Mouse (Mus musculus): ENCODE results near the gene Tsen34. TPM values are rescaled to one million over a fixed set of nuclear protein-coding genes. Genes with fewer than 3 reads are reported as not detected.
"Not testable (repeated sequence)": the region's sequence is repeated elsewhere in the genome, so short reads cannot be mapped to it uniquely, and the experiment has no call there.

Tsen34 gene
- polyA plus RNA-seq, 1 experiment from 2014 or later = 41.9 TPM

- WGBS (ENCODE audit: insufficient replicate concordance) = 5% methylated on average over 9 of the region's 9 CpGs
- peak overlapping the region; percentile 85 for H3K9ac ChIP-seq (ENCODE audit: low read depth, low read length)
- H3K27me3 ChIP-seq (ENCODE audit: control insufficient read depth, insufficient read depth, low read depth, low read length); H3K9me3 ChIP-seq (replicated peaks; ENCODE audit: control insufficient read depth, low read length); ATAC-seq (ENCODE audit: low read depth); H3K36me3 ChIP-seq (ENCODE audit: control insufficient read depth, insufficient read depth): not testable (repeated sequence)
- H3K4me2 ChIP-seq (ENCODE audit: low read depth, low read length) = peak overlapping the region; percentile 99
- H3K4me3 ChIP-seq (ENCODE audit: low read depth, low read length) = peak overlapping the region; percentile 80
- peak overlapping the region; percentile 12; the same call in 1 of the 2 replicates for H3K27ac ChIP-seq (ENCODE audit: low read length)
- H3K4me1 ChIP-seq (ENCODE audit: control insufficient read depth, low read depth, low read length) = peaks cover 25% of the 10 kb centered on the region
Observed at GRCm38 (mm10) chr7:3694949-3695305, 2.3 kb downstream of the Tsen34 start.

GRCm38 (mm10) chr7:3698471-3698870, 5.8 kb downstream of the Tsen34 start:
- no peaks in the 10 kb centered on the region for H3K27me3 ChIP-seq (ENCODE audit: control insufficient read depth, insufficient read depth, low read depth, low read length)
- no peak overlapping the region for H3K4me3 ChIP-seq (ENCODE audit: low read depth, low read length)
- no peak overlapping the region for H3K27ac ChIP-seq (ENCODE audit: low read length)
- H3K36me3 ChIP-seq (ENCODE audit: control insufficient read depth, insufficient read depth) = peaks cover 2% of the 10 kb centered on the region; the same call in 1 of the 2 replicates
- ATAC-seq (ENCODE audit: low read depth) = no peak
- H3K9me3 ChIP-seq (replicated peaks; ENCODE audit: control insufficient read depth, low read length) = no peaks in the 10 kb centered on the region
- WGBS (ENCODE audit: insufficient replicate concordance) = 71% methylated on average over 6 of the region's 6 CpGs
- peaks cover 9% of the 10 kb centered on the region for H3K4me1 ChIP-seq (ENCODE audit: control insufficient read depth, low read depth, low read length)
- H3K4me2 ChIP-seq (ENCODE audit: low read depth, low read length) = no peak overlapping the region
- no peak overlapping the region for H3K9ac ChIP-seq (ENCODE audit: low read depth, low read length)

- 16% methylated on average over 6 of the region's 6 CpGs for WGBS (ENCODE audit: insufficient replicate concordance)
- H3K4me3 ChIP-seq (ENCODE audit: low read depth, low read length) = peak overlapping the region; percentile 86
- peak overlapping the region; percentile 93; the same call in 1 of the 2 replicates for H3K27ac ChIP-seq (ENCODE audit: low read length)
- peak; percentile 22 for ATAC-seq (ENCODE audit: low read depth)
- peak overlapping the region; percentile 46; the same call in 1 of the 2 replicates for H3K9ac ChIP-seq (ENCODE audit: low read depth, low read length)
- no peaks in the 10 kb centered on the region for H3K9me3 ChIP-seq (replicated peaks; ENCODE audit: control insufficient read depth, low read length)
- H3K27me3 ChIP-seq (ENCODE audit: control insufficient read depth, insufficient read depth, low read depth, low read length) = no peaks in the 10 kb centered on the region
- H3K4me2 ChIP-seq (ENCODE audit: low read depth, low read length) = peak overlapping the region; percentile 87
- peaks cover 27% of the 10 kb centered on the region for H3K36me3 ChIP-seq (ENCODE audit: control insufficient read depth, insufficient read depth)
- peaks cover 17% of the 10 kb centered on the region for H3K4me1 ChIP-seq (ENCODE audit: control insufficient read depth, low read depth, low read length)
Observed at GRCm38 (mm10) chr7:3703148-3703878, 10.7 kb downstream of the Tsen34 start.

GRCm38 (mm10) chr7:3703879-3704441, 11.3 kb downstream of the Tsen34 start, which contains the start of gene Rps9:
TSS of gene Rps9 (plus strand) at chr7:3703993.
- peak; percentile 95 for ATAC-seq (ENCODE audit: low read depth)
- H3K36me3 ChIP-seq (ENCODE audit: control insufficient read depth, insufficient read depth) = peaks cover 27% of the 10 kb centered on the region
- H3K4me3 ChIP-seq (ENCODE audit: low read depth, low read length) = peak within 1 kb of the TSS; percentile 86
- WGBS (ENCODE audit: insufficient replicate concordance) = 1% methylated on average over 42 of the region's 42 CpGs
- peak within 1 kb of the TSS; percentile 87 for H3K4me2 ChIP-seq (ENCODE audit: low read depth, low read length)
- peak within 1 kb of the TSS; percentile 77 for H3K9ac ChIP-seq (ENCODE audit: low read depth, low read length)
- H3K9me3 ChIP-seq (replicated peaks; ENCODE audit: control insufficient read depth, low read length) = no peaks in the 10 kb centered on the region
- peaks cover 17% of the 10 kb centered on the region for H3K4me1 ChIP-seq (ENCODE audit: control insufficient read depth, low read depth, low read length)
- H3K27me3 ChIP-seq (ENCODE audit: control insufficient read depth, insufficient read depth, low read depth, low read length) = no peaks in the 10 kb centered on the region
- H3K27ac ChIP-seq (ENCODE audit: low read length) = peak within 1 kb of the TSS; percentile 93

GRCm38 (mm10) chr7:3704475-3704874, 11.8 kb downstream of the Tsen34 start:
- no peaks in the 10 kb centered on the region for H3K9me3 ChIP-seq (replicated peaks; ENCODE audit: control insufficient read depth, low read length)
- peak overlapping the region; percentile 86 for H3K4me3 ChIP-seq (ENCODE audit: low read depth, low read length)
- ATAC-seq (ENCODE audit: low read depth) = peak; percentile 27
- H3K27me3 ChIP-seq (ENCODE audit: control insufficient read depth, insufficient read depth, low read depth, low read length) = no peaks in the 10 kb centered on the region
- under 1% methylated on average over 20 of the region's 20 CpGs for WGBS (ENCODE audit: insufficient replicate concordance)
- H3K9ac ChIP-seq (ENCODE audit: low read depth, low read length) = peak overlapping the region; percentile 77
- H3K4me1 ChIP-seq (ENCODE audit: control insufficient read depth, low read depth, low read length) = peaks cover 17% of the 10 kb centered on the region
- peaks cover 27% of the 10 kb centered on the region for H3K36me3 ChIP-seq (ENCODE audit: control insufficient read depth, insufficient read depth)
- peak overlapping the region; percentile 93 for H3K27ac ChIP-seq (ENCODE audit: low read length)
- peak overlapping the region; percentile 87 for H3K4me2 ChIP-seq (ENCODE audit: low read depth, low read length)

GRCm38 (mm10) chr7:3705461-3705860, 12.8 kb downstream of the Tsen34 start:
- WGBS (ENCODE audit: insufficient replicate concordance) = 2% methylated on average over 6 of the region's 7 CpGs
- Histone ChIP-seq H3K4me2 (ENCODE audit: low read depth, low read length) (peak overlapping the region; percentile 87), H3K36me3 (ENCODE audit: control insufficient read depth, insufficient read depth) (peaks cover 27% of the 10 kb centered on the region), H3K4me1 (ENCODE audit: control insufficient read depth, low read depth, low read length) (peaks cover 17% of the 10 kb centered on the region), H3K4me3 (ENCODE audit: low read depth, low read length) (peak overlapping the region; percentile 86), H3K27ac (ENCODE audit: low read length) (peak overlapping the region; percentile 63), H3K9ac (ENCODE audit: low read depth, low read length) (peak overlapping the region; percentile 77)
- H3K27me3 ChIP-seq (ENCODE audit: control insufficient read depth, insufficient read depth, low read depth, low read length); ATAC-seq (ENCODE audit: low read depth); H3K9me3 ChIP-seq (replicated peaks; ENCODE audit: control insufficient read depth, low read length): not testable (repeated sequence)

- Histone ChIP-seq H3K4me3 (ENCODE audit: low read depth, low read length) (peak overlapping the region; percentile 86), H3K4me1 (ENCODE audit: control insufficient read depth, low read depth, low read length) (peaks cover 17% of the 10 kb centered on the region), H3K27ac (ENCODE audit: low read length) (peak overlapping the region; percentile 63), H3K9ac (ENCODE audit: low read depth, low read length) (peak overlapping the region; percentile 77), H3K4me2 (ENCODE audit: low read depth, low read length) (peak overlapping the region; percentile 87), H3K27me3 (ENCODE audit: control insufficient read depth, insufficient read depth, low read depth, low read length) (no peaks in the 10 kb centered on the region), H3K36me3 (ENCODE audit: control insufficient read depth, insufficient read depth) (peaks cover 27% of the 10 kb centered on the region), H3K9me3 (replicated peaks; ENCODE audit: control insufficient read depth, low read length) (no peaks in the 10 kb centered on the region)
- ATAC-seq (ENCODE audit: low read depth) = no peak
- 16% methylated on average over 6 of the region's 6 CpGs for WGBS (ENCODE audit: insufficient replicate concordance)
Observed at GRCm38 (mm10) chr7:3705911-3706310, 13.2 kb downstream of the Tsen34 start.

- no peaks in the 10 kb centered on the region for H3K9me3 ChIP-seq (replicated peaks; ENCODE audit: control insufficient read depth, low read length)
- H3K4me3 ChIP-seq (ENCODE audit: low read depth, low read length) = peak overlapping the region; percentile 86
- H3K4me2 ChIP-seq (ENCODE audit: low read depth, low read length) = peak overlapping the region; percentile 87
- peak overlapping the region; percentile 77; the same call in 1 of the 2 replicates for H3K9ac ChIP-seq (ENCODE audit: low read depth, low read length)
- 26% methylated on average over 11 of the region's 11 CpGs for WGBS (ENCODE audit: insufficient replicate concordance)
- peaks cover 25% of the 10 kb centered on the region for H3K36me3 ChIP-seq (ENCODE audit: control insufficient read depth, insufficient read depth)
- H3K4me1 ChIP-seq (ENCODE audit: control insufficient read depth, low read depth, low read length) = peaks cover 17% of the 10 kb centered on the region
- ATAC-seq (ENCODE audit: low read depth) = no peak
- peak overlapping the region; percentile 63 for H3K27ac ChIP-seq (ENCODE audit: low read length)
- no peaks in the 10 kb centered on the region for H3K27me3 ChIP-seq (ENCODE audit: control insufficient read depth, insufficient read depth, low read depth, low read length)
Observed at GRCm38 (mm10) chr7:3706343-3706934, 13.8 kb downstream of the Tsen34 start.

GRCm38 (mm10) chr7:3707027-3707426, 14.4 kb downstream of the Tsen34 start:
- no peaks in the 10 kb centered on the region for H3K9me3 ChIP-seq (replicated peaks; ENCODE audit: control insufficient read depth, low read length)
- no peak for ATAC-seq (ENCODE audit: low read depth)
- H3K4me2 ChIP-seq (ENCODE audit: low read depth, low read length) = no peak overlapping the region
- 12% methylated on average over 4 of the region's 4 CpGs for WGBS (ENCODE audit: insufficient replicate concordance)
- no peak overlapping the region for H3K4me3 ChIP-seq (ENCODE audit: low read depth, low read length)
- no peaks in the 10 kb centered on the region for H3K27me3 ChIP-seq (ENCODE audit: control insufficient read depth, insufficient read depth, low read depth, low read length)
- H3K36me3 ChIP-seq (ENCODE audit: control insufficient read depth, insufficient read depth) = peaks cover 25% of the 10 kb centered on the region
- H3K27ac ChIP-seq (ENCODE audit: low read length) = peak overlapping the region; percentile 63
- peaks cover 17% of the 10 kb centered on the region for H3K4me1 ChIP-seq (ENCODE audit: control insufficient read depth, low read depth, low read length)
- no peak overlapping the region for H3K9ac ChIP-seq (ENCODE audit: low read depth, low read length)

Data from liver, embryonic 16.5 days (tissue).